Comparison of ENCODE assay signal across 11 mouse cellular contexts in the genomic region with DNA sequence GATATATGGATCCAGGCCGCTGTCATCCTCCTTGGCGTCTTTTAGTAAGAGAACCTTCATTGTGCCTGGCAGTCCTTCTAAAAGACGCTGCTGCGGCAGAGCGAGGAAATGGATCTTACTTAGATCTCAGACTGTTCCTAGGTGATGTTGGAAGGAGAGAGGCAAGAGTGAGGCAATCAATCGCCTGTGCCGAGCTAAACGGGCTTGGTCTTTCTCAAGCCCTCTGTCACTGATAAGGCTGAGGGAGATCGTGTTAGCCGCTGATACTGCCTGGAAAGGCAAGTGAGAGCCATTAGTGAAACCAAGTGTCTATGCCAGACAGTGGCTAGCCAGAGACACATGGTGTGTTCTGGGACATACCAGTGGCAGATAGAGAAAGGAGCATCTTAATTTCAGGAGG. TPM values are rescaled to one million over a fixed set of nuclear protein-coding genes. Genes with fewer than 3 reads are reported as not detected.
DNase-seq lines count a peak whose midpoint lies in the region; ATAC-seq and TF ChIP-seq lines count a peak whose summit lies in the region.
"Had no signal": no experiment of that assay in that cellular context is flagged by ENCODE, and none has a peak within 500 bp of the region (broad histone marks: within the 10 kb centered on the region; RNA-seq: fewer than 3 reads in every experiment).

No protein-coding gene starts in this region.

- H3K4me2 ChIP-seq in midbrain, embryonic 11.5 days: no peak overlapping the region
- H3K4me2 ChIP-seq in midbrain, postnatal 0 days (ENCODE audit: low read depth, low read length, poor library complexity, severe bottlenecking): no peak overlapping the region
- H3K4me2 ChIP-seq in liver, embryonic 16.5 days (ENCODE audit: low read depth, low read length): peak overlapping the region; percentile 83

- H3K36me3 ChIP-seq in midbrain, embryonic 11.5 days (ENCODE audit: control insufficient read depth, insufficient read depth, low read length): no peaks in the 10 kb centered on the region
- H3K36me3 ChIP-seq in midbrain, postnatal 0 days (ENCODE audit: insufficient read depth, low read length): peaks cover 12% of the 10 kb centered on the region
- peaks cover 19% of the 10 kb centered on the region for H3K36me3 ChIP-seq in liver, embryonic 16.5 days (ENCODE audit: control insufficient read depth, insufficient read depth)

- no peaks in the 10 kb centered on the region for H3K4me1 ChIP-seq in midbrain, embryonic 11.5 days (ENCODE audit: control insufficient read depth, insufficient read depth, low read length)
- H3K4me1 ChIP-seq in midbrain, postnatal 0 days (ENCODE audit: insufficient read depth, low read length): no peaks in the 10 kb centered on the region
- peaks cover 52% of the 10 kb centered on the region for H3K4me1 ChIP-seq in liver, embryonic 16.5 days (ENCODE audit: control insufficient read depth, low read depth, low read length)

- TF ChIP-seq CTCF in midbrain, postnatal 0 days (IDR thresholded peaks at IDR 0.05): no peak

- H3K27me3 ChIP-seq in midbrain, embryonic 11.5 days (ENCODE audit: control insufficient read depth, insufficient read depth, low read length): no peaks in the 10 kb centered on the region
- H3K27me3 ChIP-seq in midbrain, postnatal 0 days (ENCODE audit: insufficient read depth, low read length): no peaks in the 10 kb centered on the region
- no peaks in the 10 kb centered on the region for H3K27me3 ChIP-seq in liver, embryonic 16.5 days (ENCODE audit: control insufficient read depth, insufficient read depth, low read depth, low read length)

- no peak overlapping the region for H3K9ac ChIP-seq in midbrain, embryonic 11.5 days (ENCODE audit: low read length)
- H3K9ac ChIP-seq in midbrain, postnatal 0 days (replicated peaks; ENCODE audit: low read length, poor library complexity, severe bottlenecking): no peak overlapping the region
- peak overlapping the region; percentile 86 for H3K9ac ChIP-seq in liver, embryonic 16.5 days (ENCODE audit: low read depth, low read length)

- no peak overlapping the region for H3K27ac ChIP-seq in midbrain, embryonic 11.5 days (ENCODE audit: low read depth, low read length)
- no peak overlapping the region for H3K27ac ChIP-seq in midbrain, postnatal 0 days (ENCODE audit: low read depth, low read length)
- peak overlapping the region; percentile 100 for H3K27ac ChIP-seq in liver, embryonic 16.5 days (ENCODE audit: low read length)

- H3K4me3 ChIP-seq in midbrain, embryonic 11.5 days (ENCODE audit: low read depth, low read length): no peak overlapping the region
- H3K4me3 ChIP-seq in midbrain, postnatal 0 days (ENCODE audit: low read depth, low read length): no peak overlapping the region
- H3K4me3 ChIP-seq in liver, embryonic 16.5 days (ENCODE audit: low read depth, low read length): peak overlapping the region; percentile 80

- DNase-seq in midbrain, embryonic 11.5 days (ENCODE audit: low spot score, missing footprints): peak; percentile 64
- DNase-seq in midbrain, postnatal 0 days (ENCODE audit: low spot score): no peak
- peak; percentile 37 for DNase-seq in yolk sac, embryonic 10.5 days (ENCODE audit: low spot score)
- DNase-seq in layer of hippocampus, postnatal 10 days (ENCODE audit: low spot score in 2 of 2): no peak
- no peak for DNase-seq in lung, postnatal 25 days (ENCODE audit: low spot score)
- DNase-seq: lung, adult 2 months; midbrain, embryonic 14.5 days; right cerebral cortex, adult 18-20 months had no signal

- 91% methylated on average over 10 of the region's 10 CpGs for whole genome bisulfite sequencing in midbrain, embryonic 11.5 days
- 96% methylated on average over 10 of the region's 10 CpGs for WGBS in midbrain, postnatal 0 days
- 17% methylated on average over 10 of the region's 10 CpGs for WGBS in liver, embryonic 16.5 days (ENCODE audit: insufficient replicate concordance)

- ATAC-seq in midbrain, embryonic 11.5 days (ENCODE audit: low FRiP score): no peak
- no peak for ATAC-seq in midbrain, postnatal 0 days (ENCODE audit: low FRiP score)
- peak; percentile 84 for ATAC-seq in erythroblast, adult 5-6 weeks (replicated peaks; ENCODE audit: low FRiP score, poor library complexity, severe bottlenecking)
- peak; percentile 86 for ATAC-seq in liver, embryonic 16.5 days (ENCODE audit: low read depth)

- no peaks in the 10 kb centered on the region for H3K9me3 ChIP-seq in midbrain, embryonic 11.5 days (ENCODE audit: control insufficient read depth, low read length)
- H3K9me3 ChIP-seq in midbrain, postnatal 0 days (ENCODE audit: low read length): no peaks in the 10 kb centered on the region
- no peaks in the 10 kb centered on the region for H3K9me3 ChIP-seq in liver, embryonic 16.5 days (replicated peaks; ENCODE audit: control insufficient read depth, low read length)

RNA-seq across cellular contexts. Expression of a gene that starts 6.8 kb away (rescaled TPM):
- polyA plus RNA-seq in midbrain, embryonic 11.5 days (2014; fragmentation: Nextera tagmentation; extraction: Ambion mirVana): 164 and 170 TPM in 2 replicates
- 20.9 and 27.6 TPM in 2 replicates for total RNA-seq in midbrain, postnatal 0 days (2014; rRNA removed)
- 91.0 and 95.1 TPM in 2 replicates for polyA plus RNA-seq in midbrain, postnatal 0 days (2015; fragmentation: Nextera tagmentation; extraction: Ambion mirVana)
- total RNA-seq in erythroblast, adult 5-6 weeks (2015; ENCODE audit: low replicate concordance): 20.7 and 26.1 TPM in 2 replicates
- 21.2 and 30.1 TPM in 2 replicates for total RNA-seq in erythroblast, adult 5-6 weeks (2017; ENCODE audit: low replicate concordance)
- 64.3 and 75.7 TPM in 2 replicates for polyA plus RNA-seq in liver, embryonic 16.5 days (2015; fragmentation: Nextera tagmentation; extraction: Ambion mirVana)
- 10 to 100 TPM; 58.4 to 64.9 TPM for total RNA-seq in layer of hippocampus, postnatal 10 days (2021)

RNA-seq across cellular contexts. Expression of a gene that starts 7.5 kb away (rescaled TPM):
- polyA plus RNA-seq in midbrain, embryonic 11.5 days (2014; fragmentation: Nextera tagmentation; extraction: Ambion mirVana): 38.2 and 44.5 TPM in 2 replicates
- 17.4 and 25.9 TPM in 2 replicates for total RNA-seq in midbrain, postnatal 0 days (2014; rRNA removed)
- 38.0 and 40.6 TPM in 2 replicates for polyA plus RNA-seq in midbrain, postnatal 0 days (2015; fragmentation: Nextera tagmentation; extraction: Ambion mirVana)
- total RNA-seq in erythroblast, adult 5-6 weeks (2015; ENCODE audit: low replicate concordance): 195 and 213 TPM in 2 replicates
- total RNA-seq in erythroblast, adult 5-6 weeks (2017; ENCODE audit: low replicate concordance): 278 and 315 TPM in 2 replicates
- polyA plus RNA-seq in liver, embryonic 16.5 days (2015; fragmentation: Nextera tagmentation; extraction: Ambion mirVana): 149 and 158 TPM in 2 replicates
- 10 to 100 TPM; 18.8 to 19.4 TPM for total RNA-seq in layer of hippocampus, postnatal 10 days (2021)

RNA-seq across cellular contexts. Expression of a gene that starts 22.5 kb away (rescaled TPM):
- polyA plus RNA-seq in midbrain, embryonic 11.5 days (2014; fragmentation: Nextera tagmentation; extraction: Ambion mirVana): 0.10 TPM in 1 of 2 replicates, not detected in the other
- total RNA-seq in midbrain, postnatal 0 days (2014; rRNA removed): 0.09 TPM in 1 of 2 replicates, not detected in the other
- polyA plus RNA-seq in midbrain, postnatal 0 days (2015; fragmentation: Nextera tagmentation; extraction: Ambion mirVana): not detected in 2 replicates
- total RNA-seq in erythroblast, adult 5-6 weeks (2015; ENCODE audit: low replicate concordance): 0.38 and 1.0 TPM in 2 replicates
- total RNA-seq in erythroblast, adult 5-6 weeks (2017; ENCODE audit: low replicate concordance): 2.1 and 3.8 TPM in 2 replicates
- polyA plus RNA-seq in liver, embryonic 16.5 days (2015; fragmentation: Nextera tagmentation; extraction: Ambion mirVana): 0.04 TPM in 1 of 2 replicates, not detected in the other
- under 1 TPM in 1 of 2 experiments, not detected in 1; 0.14 TPM for total RNA-seq in layer of hippocampus, postnatal 10 days (2021)
- polyA plus RNA-seq: heart, postnatal 0 days; lung, adult 2 months had no signal

Comparison
In these comparisons a context has a peak if more than half of its experiments do, and no peak if none do; other contexts are left out.
1. DNase-seq: peak in midbrain, embryonic 11.5 days (single experiment) and yolk sac, embryonic 10.5 days (single experiment); none in midbrain, postnatal 0 days (single experiment), layer of hippocampus, postnatal 10 days (0 of 2) and lung, postnatal 25 days (single experiment).
2. ATAC-seq: peak in erythroblast, adult 5-6 weeks (single experiment) and liver, embryonic 16.5 days (single experiment); none in midbrain, embryonic 11.5 days (single experiment) and midbrain, postnatal 0 days (single experiment).